Mouse (Mus musculus) kidney, adult 18-20 months (tissue): ENCODE measurements around the gene Adcy3.

Experiments used
- DNase-seq: peaks from one replicate; pipeline ENCODE4 v3.0.0; 2021

The Adcy3 gene

GRCm38 (mm10) chr12:4249786-4250185, 116.9 kb downstream of the Adcy3 start:
- no peak for DNase-seq

- DNase-seq = no peak
Observed at GRCm38 (mm10) chr12:4252742-4253655, 120.1 kb downstream of the Adcy3 start.
